Comparison of ENCODE assay signal across 18 mouse cellular contexts in the genomic region with DNA sequence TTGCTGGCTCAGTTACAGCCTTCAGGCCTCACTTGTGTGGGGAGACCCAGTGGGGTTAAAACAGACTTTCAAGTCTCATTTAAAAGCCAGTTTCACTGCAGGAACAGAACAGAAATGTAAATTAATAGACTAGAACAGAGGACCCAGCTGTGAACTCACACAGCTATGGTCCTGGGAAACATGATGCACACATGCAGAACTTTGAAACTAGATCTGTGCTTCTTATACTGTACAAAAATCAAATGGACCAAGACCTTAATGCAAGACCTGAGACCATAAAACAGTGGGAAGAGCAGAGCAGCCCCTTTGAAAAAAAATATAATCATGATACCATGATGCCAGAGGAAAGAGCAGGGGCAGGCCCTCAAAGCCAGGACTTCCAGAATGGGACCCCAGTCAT. TPM values are rescaled to one million over a fixed set of nuclear protein-coding genes. Genes with fewer than 3 reads are reported as not detected.
"Had no signal": no experiment of that assay in that cellular context is flagged by ENCODE, and none has a peak within 500 bp of the region (broad histone marks: within the 10 kb centered on the region; RNA-seq: fewer than 3 reads in every experiment).

No protein-coding gene starts in this region.

- H3K27ac ChIP-seq: lung, embryonic 15.5 days; macrophage; midbrain, embryonic 13.5 days; midbrain, embryonic 15.5 days; neural tube, embryonic 12.5 days had no signal

- H3K4me3 ChIP-seq: lung, embryonic 15.5 days; megakaryocyte, embryonic 14.5 days; midbrain, embryonic 13.5 days; midbrain, embryonic 15.5 days; neural tube, embryonic 12.5 days had no signal

- H3K9ac ChIP-seq: liver, postnatal 0 days; lung, embryonic 15.5 days; midbrain, embryonic 13.5 days; midbrain, embryonic 15.5 days; neural tube, embryonic 12.5 days had no signal

- H3K36me3 ChIP-seq: lung, embryonic 15.5 days; midbrain, embryonic 13.5 days; midbrain, embryonic 15.5 days; neural tube, embryonic 12.5 days had no signal

- H3K27me3 ChIP-seq: lung, embryonic 15.5 days; midbrain, embryonic 13.5 days; midbrain, embryonic 15.5 days; neural tube, embryonic 12.5 days had no signal

- ATAC-seq: liver, postnatal 0 days; lung, postnatal 0 days; midbrain, embryonic 13.5 days; midbrain, embryonic 15.5 days had no signal

- H3K4me1 ChIP-seq: megakaryocyte, embryonic 14.5 days; midbrain, embryonic 13.5 days; midbrain, embryonic 15.5 days; neural tube, embryonic 12.5 days had no signal

- H3K4me2 ChIP-seq: lung, embryonic 15.5 days; midbrain, embryonic 11.5 days; midbrain, embryonic 13.5 days; midbrain, embryonic 15.5 days; neural tube, embryonic 12.5 days had no signal

- DNase-seq: liver, postnatal 0 days; lung, adult 2 months; lung, postnatal 14 days; lung, postnatal 36 days; right cerebral cortex, postnatal 25 days; right cerebral cortex, postnatal 4 days; spleen, adult 18-20 months; thymus, adult 18-20 months; thymus, postnatal 14 days; thymus, postnatal 36 days had no signal

- H3K9me3 ChIP-seq: lung, embryonic 15.5 days; megakaryocyte, embryonic 14.5 days; midbrain, embryonic 13.5 days; midbrain, embryonic 15.5 days; neural tube, embryonic 12.5 days had no signal

RNA-seq across cellular contexts. Expression of gene Pthlh, which starts 49.3 kb away (rescaled TPM):
- polyA plus RNA-seq: liver, postnatal 0 days; macrophage had no signal
